Mouse (Mus musculus): ENCODE measurements around the gene Syce2. TPM values are rescaled to one million over a fixed set of nuclear protein-coding genes. Genes with fewer than 3 reads are reported as not detected.

Syce2 gene
- total RNA-seq, 2 experiments from 2014 or later, result 6.9 to 9.4 TPM

GRCm38 (mm10) chr8:84921596-84921995 is 49.7 kb downstream of the Syce2 start:
- no peak for DNase-seq (ENCODE audit: low spot score in 2 of 2)

DNA sequence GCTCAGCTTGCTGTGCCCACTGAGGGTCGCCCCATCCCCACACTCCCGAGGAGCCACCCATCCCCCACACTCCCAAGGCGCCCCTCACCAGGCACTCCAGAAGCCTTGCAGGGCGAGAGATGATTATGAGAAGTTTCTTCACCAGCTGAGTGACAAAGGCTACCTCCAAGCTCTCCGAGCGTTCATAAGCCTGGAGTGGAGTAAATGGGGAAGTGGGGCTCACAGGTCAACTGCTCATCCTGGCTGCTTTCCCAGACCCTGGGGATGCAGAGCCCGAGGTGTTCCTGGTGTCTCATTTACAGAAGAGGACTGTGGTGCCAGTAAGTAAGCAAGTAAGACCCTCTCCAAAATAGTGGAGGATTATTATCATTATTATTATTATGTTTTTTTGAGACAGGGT is 53.6 kb downstream of the Syce2 start:
- no peak for DNase-seq (ENCODE audit: low spot score in 2 of 2)

- DNase-seq (ENCODE audit: low spot score in 2 of 2), result no peak
Measured at GRCm38 (mm10) chr8:84927513-84927912, 55.6 kb downstream of the Syce2 start.

GRCm38 (mm10) chr8:84928456-84929306 is 56.8 kb downstream of the Syce2 start:
- DNase-seq (ENCODE audit: low spot score in 2 of 2), result peak; percentile 67 to 70

DNA sequence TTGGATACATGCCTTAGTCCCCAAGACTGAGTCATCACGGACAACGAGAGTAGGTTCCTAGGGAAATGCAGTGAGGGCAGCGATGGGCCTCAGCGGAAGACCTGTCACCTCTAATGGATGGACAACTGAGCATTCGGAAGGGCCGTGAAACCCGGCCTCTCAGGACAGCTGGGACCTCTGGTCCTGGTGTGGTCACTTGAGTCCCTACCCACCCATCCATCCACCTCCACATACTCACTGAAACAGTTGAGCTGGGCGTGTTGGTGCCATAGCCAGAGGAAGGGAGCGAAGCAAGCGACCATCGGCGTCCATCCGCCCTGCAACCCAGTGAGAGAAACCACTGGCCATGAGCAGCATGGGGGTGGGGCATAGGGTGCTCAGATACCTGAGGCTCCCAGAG is 58.7 kb downstream of the Syce2 start:
- no peak for DNase-seq (ENCODE audit: low spot score in 2 of 2)

- no peak for DNase-seq (ENCODE audit: low spot score in 2 of 2)
Measured at GRCm38 (mm10) chr8:84933767-84934559, 62.1 kb downstream of the Syce2 start.

DNA sequence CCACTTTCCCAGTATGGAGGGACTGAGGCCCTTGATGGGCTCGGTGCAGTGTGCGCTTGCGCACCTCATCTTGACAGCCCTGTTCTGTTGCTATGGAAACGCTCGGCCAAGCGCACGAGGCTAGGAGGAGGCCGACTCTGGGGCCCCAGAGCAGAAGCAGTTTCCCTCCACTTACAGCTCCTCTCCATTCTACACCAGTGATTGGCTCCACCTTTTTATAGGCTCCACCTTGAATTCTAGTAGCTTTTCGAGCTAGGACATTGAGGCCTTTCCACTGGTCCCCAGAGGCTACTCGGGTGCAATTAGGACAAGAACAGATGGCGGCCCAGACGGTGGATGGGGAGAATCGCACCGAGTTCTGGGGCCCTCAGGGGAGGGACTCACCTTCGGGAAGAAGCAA is 62.9 kb downstream of the Syce2 start:
- DNase-seq (ENCODE audit: low spot score in 2 of 2), result no peak

DNA sequence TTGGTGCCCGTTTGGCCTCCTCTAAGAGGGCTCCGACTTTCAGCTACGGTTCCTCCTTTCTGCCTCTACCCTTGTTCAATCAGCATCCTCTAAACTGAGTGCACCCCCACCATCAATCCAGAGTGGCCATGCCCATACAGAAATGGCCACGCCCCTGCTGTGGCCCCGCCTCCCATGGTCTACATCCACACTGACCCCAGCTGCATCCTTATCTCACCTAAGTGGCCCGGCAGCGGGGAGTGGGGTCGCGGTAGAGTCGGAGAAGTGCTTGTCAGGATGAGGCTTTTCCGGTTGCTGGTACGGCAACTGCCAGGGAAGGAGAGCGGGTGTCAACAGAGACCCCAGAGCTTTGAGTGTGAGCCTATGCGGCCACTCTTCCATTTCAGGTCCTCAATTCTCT is 63.6 kb downstream of the Syce2 start:
- no peak for DNase-seq (ENCODE audit: low spot score in 2 of 2)

GRCm38 (mm10) chr8:84936041-84936961 is 64.4 kb downstream of the Syce2 start:
- no peak for DNase-seq (ENCODE audit: low spot score in 2 of 2)

DNA sequence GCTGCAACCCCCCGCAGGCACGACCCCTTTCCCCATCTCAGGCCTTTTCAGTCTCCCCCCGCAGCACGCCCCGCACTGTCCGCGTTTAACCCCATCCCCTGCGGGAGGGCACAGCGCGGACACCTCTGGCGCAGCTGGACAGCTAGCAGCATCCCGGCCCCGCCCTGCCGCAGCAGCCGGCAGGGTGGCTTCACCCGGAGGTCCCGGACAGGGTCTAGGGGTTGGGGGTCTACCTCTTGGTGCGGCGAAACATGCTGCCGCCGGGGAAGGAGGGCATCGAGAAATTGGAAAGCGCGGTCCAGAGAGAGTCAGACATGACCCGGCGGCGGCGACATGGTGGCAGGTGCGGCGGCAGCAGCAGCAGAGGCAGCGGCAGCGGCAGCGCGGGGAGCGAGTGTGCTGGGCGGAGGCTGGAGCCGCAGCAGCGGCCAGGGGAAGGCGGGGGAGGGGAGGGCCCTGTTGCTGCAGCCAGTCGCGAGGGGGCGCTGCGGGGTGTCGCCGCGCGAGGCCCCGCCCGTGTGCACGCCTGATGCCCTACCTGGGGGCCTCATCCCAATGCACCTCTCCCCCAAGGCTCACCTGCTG is 65.1 kb downstream of the Syce2 start, which contains the start of gene Mast1:
TSS of gene Mast1 (minus strand) at position 398 of the 585 bp plus-strand sequence.
- DNase-seq (ENCODE audit: low spot score in 2 of 2), result peak; percentile 58 to 65

Small RNA genes within 50 kb of the gene (microRNA-seq; reads per million reads assigned to microRNA genes)
- gene Gm24197 (ENCODE audit: borderline number of aligned reads in 2 of 2) (0 to 0.61 reads per million in 2 experiments), gene Mir7069 (ENCODE audit: borderline number of aligned reads in 2 of 2) (5.7 to 7.3 reads per million in 2 experiments)

Other genes with a start within 250 kb of the Syce2 start
- gene Ier2, start 209.3 kb upstream of the Syce2 start, total RNA-seq (2021), result 10 to 100 TPM; 20.7 to 24.6 TPM
- 10 to 100 TPM; 66.3 to 79.0 TPM for gene Trmt1, start 185.8 kb upstream of the Syce2 start, total RNA-seq (2021)
- gene Nacc1, start 184.2 kb upstream of the Syce2 start, total RNA-seq (2021), result 10 to 100 TPM; 71.3 to 77.8 TPM
- 1 to 10 TPM; 2.7 to 2.8 TPM for gene Lyl1, start 170.7 kb upstream of the Syce2 start, total RNA-seq (2021)
- gene G430095P16Rik, start 149.1 kb upstream of the Syce2 start, total RNA-seq (2021), result under 1 TPM; 0.45 to 0.76 TPM
- 100 to 1,000 TPM in 1 of 2 experiments, 10 to 100 TPM in 1; 92.2 to 127 TPM for gene Nfix, start 71.8 kb upstream of the Syce2 start, total RNA-seq (2021)
- 10 to 100 TPM; 10.6 to 10.8 TPM for gene Dand5, start 49.3 kb upstream of the Syce2 start, total RNA-seq (2021)
- gene Gadd45gip1, start 40.6 kb upstream of the Syce2 start, total RNA-seq (2021), result 10 to 100 TPM; 62.0 to 71.1 TPM
- gene Rad23a, start 31.4 kb upstream of the Syce2 start, total RNA-seq (2021), result 100 to 1,000 TPM; 109 to 113 TPM
- 100 to 1,000 TPM; 606 to 686 TPM for gene Calr, start 25.2 kb upstream of the Syce2 start, total RNA-seq (2021)
- gene Farsa, start 15.1 kb upstream of the Syce2 start, total RNA-seq (2021), result 10 to 100 TPM; 58.8 to 69.6 TPM
- 10 to 100 TPM; 52.4 to 56.5 TPM for gene Gcdh, start 21.8 kb downstream of the Syce2 start, total RNA-seq (2021)
- not detected for gene Klf1, start 29.8 kb downstream of the Syce2 start, total RNA-seq (2021)
- 10 to 100 TPM; 11.2 to 12.5 TPM for gene Dnase2a, start 36.4 kb downstream of the Syce2 start, total RNA-seq (2021)
- 1 to 10 TPM; 2.1 to 3.1 TPM for gene Mast1, start 65.2 kb downstream of the Syce2 start, total RNA-seq (2021)
- gene Rtbdn, start 74.9 kb downstream of the Syce2 start, total RNA-seq (2021), result under 1 TPM in 1 of 2 experiments, not detected in 1; 0.16 TPM
- gene Gm49661, start 97.3 kb downstream of the Syce2 start, total RNA-seq (2021), result 1 to 10 TPM; 1.9 TPM
- 100 to 1,000 TPM; 740 to 761 TPM for gene Prdx2, start 97.5 kb downstream of the Syce2 start, total RNA-seq (2021)
- 100 to 1,000 TPM in 1 of 2 experiments, 10 to 100 TPM in 1; 80.9 to 131 TPM for gene Rnaseh2a, start 97.7 kb downstream of the Syce2 start, total RNA-seq (2021)
- 10 to 100 TPM; 27.1 to 28.5 TPM for gene Junb, start 106.6 kb downstream of the Syce2 start, total RNA-seq (2021)
- gene Hook2, start 118.5 kb downstream of the Syce2 start, total RNA-seq (2021), result 1 to 10 TPM; 6.3 to 7.2 TPM
- not detected for gene Best2, start 142.4 kb downstream of the Syce2 start, total RNA-seq (2021)
- gene Asna1, start 153.2 kb downstream of the Syce2 start, total RNA-seq (2021), result 100 to 1,000 TPM in 1 of 2 experiments, 10 to 100 TPM in 1; 89.2 to 100 TPM
- 100 to 1,000 TPM; 162 to 192 TPM for gene Trir, start 154.7 kb downstream of the Syce2 start, total RNA-seq (2021)
- 10 to 100 TPM; 67.8 to 80.4 TPM for gene Tnpo2, start 164.8 kb downstream of the Syce2 start, total RNA-seq (2021)
- gene Fbxw9, start 187.9 kb downstream of the Syce2 start, total RNA-seq (2021), result 10 to 100 TPM; 11.1 to 18.1 TPM
- not detected for gene Gm5741, start 195.9 kb downstream of the Syce2 start, total RNA-seq (2021)
- gene Dhps, start 199.6 kb downstream of the Syce2 start, total RNA-seq (2021), result 10 to 100 TPM; 25.5 to 26.4 TPM
- 10 to 100 TPM; 72.6 to 87.7 TPM for gene Wdr83os, start 208.6 kb downstream of the Syce2 start, total RNA-seq (2021)
- 10 to 100 TPM; 21.1 to 23.1 TPM for gene Wdr83, start 209.2 kb downstream of the Syce2 start, total RNA-seq (2021)
- 10 to 100 TPM; 43.2 to 51.8 TPM for gene Man2b1, start 211.2 kb downstream of the Syce2 start, total RNA-seq (2021)